In the genomic region with DNA sequence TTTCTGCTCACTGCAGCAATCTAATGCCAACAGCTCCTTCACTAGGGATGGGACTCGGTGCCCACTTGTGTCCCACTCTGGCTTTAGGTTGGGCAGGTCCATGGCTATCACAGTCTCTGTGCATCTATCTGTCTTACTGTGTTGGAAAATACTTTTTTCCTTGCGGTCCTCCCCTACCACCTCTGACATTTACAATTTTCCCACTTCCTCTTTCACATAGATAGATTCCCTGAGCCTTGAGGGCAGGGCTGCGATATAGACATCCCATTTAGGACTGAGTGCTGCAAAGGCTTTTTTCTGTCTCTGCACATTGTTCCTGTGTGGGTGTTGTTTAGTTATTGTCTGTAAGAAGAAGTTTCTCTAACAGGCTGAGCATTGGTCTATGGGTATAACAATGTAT, we compare ENCODE assay signal across 20 mouse cellular contexts. TPM values are rescaled to one million over a fixed set of nuclear protein-coding genes. Genes with fewer than 3 reads are reported as not detected.
DNase-seq lines count a peak whose midpoint lies in the region; ATAC-seq and TF ChIP-seq lines count a peak whose summit lies in the region.
"Had no signal": no experiment of that assay in that cellular context is flagged by ENCODE, and none has a peak within 500 bp of the region (broad histone marks: within the 10 kb centered on the region; RNA-seq: fewer than 3 reads in every experiment).

No protein-coding gene starts in this region.

- peak overlapping the region; percentile 91 for H3K27ac ChIP-seq in bone marrow macrophage, adult 2 months (ENCODE audit: insufficient read depth, low read depth, low read length)
- peak overlapping the region; percentile 2; the same call in 1 of the 2 replicates for H3K27ac ChIP-seq in limb, embryonic 10.5 days
- H3K27ac ChIP-seq in hindbrain, postnatal 0 days: no peak overlapping the region
- no peak overlapping the region for H3K27ac ChIP-seq in forebrain, embryonic 15.5 days (replicated peaks)
- H3K27ac ChIP-seq: embryonic facial prominence, embryonic 12.5 days; hindbrain, embryonic 10.5 days; hindbrain, embryonic 14.5 days had no signal

- peak; percentile 82 for ATAC-seq in megakaryocyte progenitor cell, adult 5-6 weeks (replicated peaks; ENCODE audit: poor library complexity)
- ATAC-seq in hindbrain, postnatal 0 days: no peak
- ATAC-seq in inflammation-experienced regulatory T-cells, adult 6 months: no peak
- no peak for ATAC-seq in forebrain, embryonic 15.5 days (replicated peaks)
- ATAC-seq: forebrain, embryonic 16.5 days had no signal

- H3K36me3 ChIP-seq in limb, embryonic 10.5 days: no peaks in the 10 kb centered on the region
- no peaks in the 10 kb centered on the region for H3K36me3 ChIP-seq in hindbrain, postnatal 0 days (ENCODE audit: insufficient read depth, low read length)
- no peaks in the 10 kb centered on the region for H3K36me3 ChIP-seq in forebrain, embryonic 15.5 days
- H3K36me3 ChIP-seq: embryonic facial prominence, embryonic 12.5 days; G1E; heart, embryonic 12.5 days; hindbrain, embryonic 10.5 days had no signal

- no peak for TF ChIP-seq CTCF in bone marrow macrophage, adult 2 months (IDR thresholded peaks at IDR 0.05; ENCODE audit: low read depth, low read length)
- TF ChIP-seq CTCF in hindbrain, postnatal 0 days (IDR thresholded peaks at IDR 0.05; ENCODE audit: low read depth): no peak
- no peak for TF ChIP-seq CTCF in lung, adult 2 months (IDR thresholded peaks at IDR 0.05; ENCODE audit: insufficient read depth, low read length)

- H3K4me1 ChIP-seq in bone marrow macrophage, adult 2 months (ENCODE audit: control insufficient read depth, insufficient read depth, low read length): peaks cover 47% of the 10 kb centered on the region
- H3K4me1 ChIP-seq in limb, embryonic 10.5 days: peaks cover 22% of the 10 kb centered on the region
- H3K4me1 ChIP-seq in hindbrain, postnatal 0 days (ENCODE audit: insufficient read depth, low read length): no peaks in the 10 kb centered on the region
- H3K4me1 ChIP-seq in forebrain, embryonic 15.5 days: peaks cover 5% of the 10 kb centered on the region; the same call in 1 of the 2 replicates
- H3K4me1 ChIP-seq in lung, adult 2 months (ENCODE audit: control insufficient read depth, insufficient read depth, low read length): peaks cover 2% of the 10 kb centered on the region; the same call in 1 of the 2 replicates
- H3K4me1 ChIP-seq: embryonic facial prominence, embryonic 12.5 days had no signal

- no peak overlapping the region for H3K9ac ChIP-seq in hindbrain, postnatal 0 days (replicated peaks; ENCODE audit: low read length)
- H3K9ac ChIP-seq in forebrain, embryonic 15.5 days (replicated peaks): no peak overlapping the region
- H3K9ac ChIP-seq: embryonic facial prominence, embryonic 12.5 days; heart, embryonic 12.5 days; hindbrain, embryonic 14.5 days had no signal

- WGBS in limb, embryonic 10.5 days: 91% methylated on average over 3 of the region's 3 CpGs
- WGBS in hindbrain, postnatal 0 days: 88% methylated on average over 3 of the region's 3 CpGs
- whole genome bisulfite sequencing in forebrain, embryonic 15.5 days: 95% methylated on average over 3 of the region's 3 CpGs
- 76% methylated on average over 3 of the region's 3 CpGs for WGBS in lung, adult 2 months

- no peak for TF ChIP-seq POLR2A in bone marrow macrophage, adult 2 months (IDR thresholded peaks at IDR 0.05; ENCODE audit: borderline replicate concordance, low read depth, low read length)
- no peak for TF ChIP-seq POLR2A in lung, adult 2 months (IDR thresholded peaks at IDR 0.05; ENCODE audit: borderline replicate concordance, extremely low read depth, low read depth, low read length)

- no peaks in the 10 kb centered on the region for H3K27me3 ChIP-seq in limb, embryonic 10.5 days (ENCODE audit: low read depth, poor library complexity, severe bottlenecking)
- no peaks in the 10 kb centered on the region for H3K27me3 ChIP-seq in hindbrain, postnatal 0 days (ENCODE audit: insufficient read depth, low read length)
- H3K27me3 ChIP-seq in forebrain, embryonic 15.5 days: peaks cover 14% of the 10 kb centered on the region
- H3K27me3 ChIP-seq: embryonic facial prominence, embryonic 12.5 days; heart, embryonic 12.5 days had no signal

- H3K9me3 ChIP-seq in limb, embryonic 10.5 days (replicated peaks): no peaks in the 10 kb centered on the region
- no peaks in the 10 kb centered on the region for H3K9me3 ChIP-seq in hindbrain, postnatal 0 days (ENCODE audit: low read length)
- no peaks in the 10 kb centered on the region for H3K9me3 ChIP-seq in forebrain, embryonic 15.5 days
- H3K9me3 ChIP-seq: embryonic facial prominence, embryonic 12.5 days; heart, embryonic 12.5 days; hindbrain, embryonic 10.5 days had no signal

- DNase-seq in limb, embryonic 10.5 days (ENCODE audit: low spot score): no peak
- DNase-seq in hindbrain, postnatal 0 days (ENCODE audit: low spot score): no peak
- DNase-seq in lung, adult 2 months: no peak
- DNase-seq: adrenal gland, adult 8-10 months; adrenal gland, postnatal 36 days; cerebellum, adult 18-20 months; cerebellum, adult 9-11 months; cerebellum, postnatal 36 days; embryo, embryonic 11 days; gastrocnemius, postnatal 14 days had no signal

- peak overlapping the region; percentile 2; the same call in 1 of the 2 replicates for H3K4me3 ChIP-seq in bone marrow macrophage, adult 2 months (ENCODE audit: insufficient read depth, low read length)
- H3K4me3 ChIP-seq in limb, embryonic 10.5 days: no peak overlapping the region
- no peak overlapping the region for H3K4me3 ChIP-seq in hindbrain, postnatal 0 days (ENCODE audit: low read length)
- no peak overlapping the region for H3K4me3 ChIP-seq in forebrain, embryonic 15.5 days
- H3K4me3 ChIP-seq in lung, adult 2 months (replicated peaks; ENCODE audit: extremely low read depth, low read depth, low read length): no peak overlapping the region
- H3K4me3 ChIP-seq: embryonic facial prominence, embryonic 12.5 days; heart, embryonic 12.5 days; hindbrain, embryonic 10.5 days had no signal

- no peak overlapping the region for H3K4me2 ChIP-seq in hindbrain, postnatal 0 days (ENCODE audit: low read depth, low read length)
- no peak overlapping the region for H3K4me2 ChIP-seq in forebrain, embryonic 15.5 days (replicated peaks)
- H3K4me2 ChIP-seq: embryonic facial prominence, embryonic 12.5 days; heart, embryonic 12.5 days; hindbrain, embryonic 14.5 days had no signal

RNA-seq across cellular contexts. Expression of a gene that starts 40.4 kb away (rescaled TPM):
- 80.4 and 96.7 TPM in 2 replicates for polyA plus RNA-seq in bone marrow macrophage, adult 2 months (2012; ENCODE audit: insufficient read depth, insufficient read length, missing spikeins)
- polyA plus RNA-seq in limb, embryonic 10.5 days (2016; fragmentation: Nextera tagmentation; extraction: Ambion mirVana): 4.3 and 4.7 TPM in 2 replicates
- 3.2 and 4.2 TPM in 2 replicates for total RNA-seq in megakaryocyte progenitor cell, adult 5-6 weeks (2015)
- 2.7 and 2.8 TPM in 2 replicates for total RNA-seq in megakaryocyte progenitor cell, adult 5-6 weeks (2017)
- total RNA-seq in hindbrain, postnatal 0 days (2014; rRNA removed): 50.8 and 60.0 TPM in 2 replicates
- polyA plus RNA-seq in hindbrain, postnatal 0 days (2015; fragmentation: Nextera tagmentation; extraction: Ambion mirVana): 7.2 and 7.4 TPM in 2 replicates
- polyA plus RNA-seq in inflammation-experienced regulatory T-cells, adult 6 months (2017; shearing (Covaris generic)): under 1 TPM in 1 of 3 experiments, not detected in 2; 0.16 TPM
- polyA plus RNA-seq in forebrain, embryonic 15.5 days (2015; fragmentation: Nextera tagmentation; extraction: Ambion mirVana): 1.7 TPM in 2 replicates
- polyA plus RNA-seq in lung, adult 2 months (2012; rRNA removed): 34.9 and 38.6 TPM in 2 replicates
- polyA plus RNA-seq: G1E had no signal

Comparison
In these comparisons a context has a peak if more than half of its experiments do, and no peak if none do; other contexts are left out.
1. H3K27ac ChIP-seq: peak in bone marrow macrophage, adult 2 months (single experiment) and limb, embryonic 10.5 days (single experiment); none in hindbrain, postnatal 0 days (single experiment) and forebrain, embryonic 15.5 days (single experiment).